Mouse (Mus musculus): ENCODE measurements around the gene Mtmr4. TPM values are rescaled to one million over a fixed set of nuclear protein-coding genes. Genes with fewer than 3 reads are reported as not detected.
A peak's percentile ranks its signal among the peaks of the same experiment; 100 is the strongest.

Gene Mtmr4
- polyA plus RNA-seq (2011; ENCODE audit: insufficient read depth, insufficient read length, low read depth, missing spikeins): 47.7 and 50.4 TPM in 2 replicates

DNA sequence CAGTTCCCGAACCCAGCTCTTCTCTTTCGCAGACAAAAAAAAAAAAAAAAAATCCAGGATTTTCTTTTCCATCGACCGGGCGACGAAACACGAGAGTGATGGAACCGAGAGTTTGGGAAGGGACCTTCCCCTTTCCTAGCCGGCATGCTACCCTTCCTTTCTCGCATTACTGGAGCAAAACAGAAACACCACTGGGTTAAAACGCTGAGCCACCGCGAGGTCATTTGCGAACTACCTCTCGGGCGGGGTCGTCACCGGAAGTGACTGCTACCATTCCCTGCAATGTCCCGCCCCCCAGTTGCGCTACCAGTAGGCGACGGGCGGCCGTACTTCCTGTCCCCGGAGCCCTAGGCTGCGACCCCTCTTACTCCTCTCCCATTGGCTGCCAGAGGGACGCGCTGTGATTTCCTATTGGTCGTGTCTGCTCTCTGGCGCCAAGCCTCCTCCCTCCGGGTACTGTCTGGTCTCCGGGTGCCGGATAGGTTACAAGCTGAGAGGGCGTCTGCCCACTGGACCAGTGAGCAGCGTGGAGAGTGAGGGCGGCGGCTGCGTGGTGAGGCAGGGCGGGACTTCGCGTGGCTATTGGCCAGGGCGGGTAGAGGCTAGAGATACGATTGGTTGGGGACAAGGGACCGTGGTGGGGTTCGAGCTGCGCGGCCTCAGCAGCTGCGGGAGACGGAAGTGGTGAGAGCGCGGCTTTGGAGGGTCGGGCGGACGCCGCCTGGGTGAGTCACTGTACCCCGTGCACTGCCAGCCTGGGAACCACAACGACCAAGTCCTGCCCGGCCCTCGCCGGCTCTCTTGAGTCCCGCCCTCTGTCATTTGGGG lies at the start of gene Mtmr4:
Gene Mtmr4 (plus strand): TSS at position 637 of the 828 bp plus-strand sequence.
- Histone ChIP-seq H3K27ac (ENCODE audit: insufficient read depth, low read length) (peak within 1 kb of the TSS; percentile 52), H3K9me3 (replicated peaks; ENCODE audit: control insufficient read depth, insufficient read depth, low read length, poor library complexity, severe bottlenecking) (no peaks in the 10 kb centered on the region), H3K36me3 (ENCODE audit: control insufficient read depth, insufficient read depth, low read length, poor library complexity, severe bottlenecking) (no peaks in the 10 kb centered on the region), H3K4me3 (ENCODE audit: low read depth, low read length) (peak within 1 kb of the TSS; percentile 94), H3K27me3 (ENCODE audit: control insufficient read depth, insufficient read depth, low read length, poor library complexity, severe bottlenecking) (no peaks in the 10 kb centered on the region), H3K9ac (ENCODE audit: low read depth, poor library complexity, severe bottlenecking) (peak within 1 kb of the TSS; percentile 97), H3K4me1 (ENCODE audit: control insufficient read depth, insufficient read depth, low read length) (no peaks in the 10 kb centered on the region)
- TF ChIP-seq CTCF (IDR thresholded peaks at IDR 0.05; ENCODE audit: low read depth, low read length): no peak
- peak; percentile 92 for TF ChIP-seq POLR2A (IDR thresholded peaks at IDR 0.05; ENCODE audit: insufficient read depth, low read length)

DNA sequence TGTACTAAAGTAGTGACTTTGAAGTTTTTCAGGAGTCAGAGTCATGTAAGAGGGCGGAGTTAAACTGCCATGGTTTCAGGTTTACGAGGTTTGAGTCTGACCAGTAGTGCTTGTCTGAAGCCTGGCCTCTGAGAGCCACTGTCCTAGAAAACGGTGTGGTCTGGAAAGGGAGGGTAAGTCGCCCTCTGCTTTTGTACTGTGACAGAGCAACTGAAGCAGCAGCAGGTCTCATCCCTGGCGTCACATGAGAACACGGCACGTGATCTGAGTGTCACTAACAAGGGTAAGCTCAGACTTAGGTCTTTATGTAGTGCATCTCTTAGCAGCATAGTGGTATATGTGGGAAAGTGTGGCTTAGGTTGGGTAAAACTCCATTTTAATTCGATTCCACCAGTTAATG lies 49.7 kb upstream of the Mtmr4 start:
- no peak overlapping the region for H3K4me3 ChIP-seq (ENCODE audit: low read depth, low read length)
- no peak overlapping the region for H3K9ac ChIP-seq (ENCODE audit: low read depth, poor library complexity, severe bottlenecking)
- no peak overlapping the region for H3K27ac ChIP-seq (ENCODE audit: insufficient read depth, low read length)
- TF ChIP-seq POLR2A (IDR thresholded peaks at IDR 0.05; ENCODE audit: insufficient read depth, low read length): no peak
- no peak for TF ChIP-seq EP300 (IDR thresholded peaks at IDR 0.05; ENCODE audit: insufficient read depth, low read depth, low read length)
- TF ChIP-seq CTCF (IDR thresholded peaks at IDR 0.05; ENCODE audit: low read depth, low read length): no peak
- H3K27me3 ChIP-seq (ENCODE audit: control insufficient read depth, insufficient read depth, low read length, poor library complexity, severe bottlenecking): no peaks in the 10 kb centered on the region
- H3K4me1 ChIP-seq (ENCODE audit: control insufficient read depth, insufficient read depth, low read length): no peaks in the 10 kb centered on the region
- H3K36me3 ChIP-seq (ENCODE audit: control insufficient read depth, insufficient read depth, low read length, poor library complexity, severe bottlenecking): no peaks in the 10 kb centered on the region; the same call in 1 of the 2 replicates
- H3K9me3 ChIP-seq (replicated peaks; ENCODE audit: control insufficient read depth, insufficient read depth, low read length, poor library complexity, severe bottlenecking): no peaks in the 10 kb centered on the region

DNA sequence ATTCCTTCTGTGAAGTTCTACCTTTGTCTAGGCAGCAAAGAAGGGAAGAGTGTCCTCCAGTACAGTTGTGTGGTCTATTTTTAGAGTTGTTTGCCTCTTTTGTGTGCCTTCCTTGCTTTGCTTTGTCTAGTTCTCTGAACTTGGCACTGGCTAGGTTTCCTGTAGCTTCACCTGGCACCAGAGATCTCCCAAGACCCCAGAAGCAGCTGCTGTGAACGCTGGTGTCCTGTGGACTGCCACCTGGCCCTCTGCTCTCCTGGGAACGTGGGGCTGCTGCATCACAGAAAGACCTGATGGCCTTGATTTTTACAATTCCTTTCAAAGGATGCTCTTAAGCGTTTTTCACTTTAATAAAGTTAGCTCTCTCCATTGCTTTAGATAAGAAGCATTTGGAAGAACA lies 49.1 kb upstream of the Mtmr4 start:
- TF ChIP-seq CTCF (IDR thresholded peaks at IDR 0.05; ENCODE audit: low read depth, low read length): no peak
- TF ChIP-seq POLR2A (IDR thresholded peaks at IDR 0.05; ENCODE audit: insufficient read depth, low read length): no peak
- TF ChIP-seq EP300 (IDR thresholded peaks at IDR 0.05; ENCODE audit: insufficient read depth, low read depth, low read length): no peak
- no peak overlapping the region for H3K4me3 ChIP-seq (ENCODE audit: low read depth, low read length)

DNA sequence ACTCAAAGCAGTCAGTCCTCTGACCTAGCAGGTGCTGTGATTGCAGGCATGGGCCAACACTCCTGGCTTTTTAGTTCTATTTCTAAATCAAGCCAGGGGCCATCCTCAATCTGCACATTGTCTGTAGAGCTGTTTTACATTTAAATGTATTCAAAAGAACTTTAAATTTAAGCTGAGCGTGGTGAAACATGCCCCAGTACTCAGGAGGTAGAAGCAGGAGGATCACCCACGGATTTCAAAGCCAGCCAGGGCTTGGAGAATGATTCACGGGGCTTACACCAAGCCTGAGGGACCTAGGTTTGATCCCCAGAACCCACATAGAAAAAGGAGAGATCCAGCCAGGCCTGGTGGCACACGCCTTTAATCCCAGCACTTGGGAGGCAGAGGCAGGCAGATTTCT lies 38.6 kb upstream of the Mtmr4 start:
- Histone ChIP-seq H3K9me3 (replicated peaks; ENCODE audit: control insufficient read depth, insufficient read depth, low read length, poor library complexity, severe bottlenecking) (no peaks in the 10 kb centered on the region), H3K27ac (ENCODE audit: insufficient read depth, low read length) (no peak overlapping the region), H3K36me3 (ENCODE audit: control insufficient read depth, insufficient read depth, low read length, poor library complexity, severe bottlenecking) (0 out of 2 replicates have a peak, but pooled peaks cover 2% of the 10 kb centered on the region), H3K9ac (ENCODE audit: low read depth, poor library complexity, severe bottlenecking) (no peak overlapping the region), H3K27me3 (ENCODE audit: control insufficient read depth, insufficient read depth, low read length, poor library complexity, severe bottlenecking) (no peaks in the 10 kb centered on the region), H3K4me3 (ENCODE audit: low read depth, low read length) (no peak overlapping the region), H3K4me1 (ENCODE audit: control insufficient read depth, insufficient read depth, low read length) (no peaks in the 10 kb centered on the region)
- TF ChIP-seq CTCF (IDR thresholded peaks at IDR 0.05; ENCODE audit: low read depth, low read length) (no peak), POLR2A (IDR thresholded peaks at IDR 0.05; ENCODE audit: insufficient read depth, low read length) (no peak), EP300 (IDR thresholded peaks at IDR 0.05; ENCODE audit: insufficient read depth, low read depth, low read length) (no peak)

More for the DNA sequence above, 49.1 kb upstream of the Mtmr4 start:
- H3K27me3 ChIP-seq (ENCODE audit: control insufficient read depth, insufficient read depth, low read length, poor library complexity, severe bottlenecking): no peaks in the 10 kb centered on the region
- H3K9ac ChIP-seq (ENCODE audit: low read depth, poor library complexity, severe bottlenecking): no peak overlapping the region
- H3K36me3 ChIP-seq (ENCODE audit: control insufficient read depth, insufficient read depth, low read length, poor library complexity, severe bottlenecking): no peaks in the 10 kb centered on the region; the same call in 1 of the 2 replicates
- H3K4me1 ChIP-seq (ENCODE audit: control insufficient read depth, insufficient read depth, low read length): no peaks in the 10 kb centered on the region
- no peaks in the 10 kb centered on the region for H3K9me3 ChIP-seq (replicated peaks; ENCODE audit: control insufficient read depth, insufficient read depth, low read length, poor library complexity, severe bottlenecking)
- H3K27ac ChIP-seq (ENCODE audit: insufficient read depth, low read length): no peak overlapping the region

DNA sequence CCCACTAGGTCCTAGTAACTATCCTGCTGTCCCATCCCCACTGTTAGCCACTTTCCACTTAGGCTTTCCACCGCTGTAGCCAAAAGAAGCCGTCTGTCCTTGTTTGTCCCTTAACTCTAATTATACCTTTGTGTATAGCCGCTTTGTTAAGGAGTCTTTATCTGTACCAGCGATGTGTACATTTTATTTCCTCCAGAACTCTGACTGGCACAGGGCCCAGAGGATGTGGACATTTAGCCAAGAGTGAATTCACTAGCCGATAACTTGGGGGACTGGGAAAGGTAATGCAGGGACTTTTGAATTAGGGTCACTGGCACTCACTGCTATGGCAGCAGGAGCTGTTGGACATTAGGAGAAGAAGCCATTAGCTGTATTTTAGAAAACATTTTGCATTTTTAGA lies 37.6 kb upstream of the Mtmr4 start:
- H3K9me3 ChIP-seq (replicated peaks; ENCODE audit: control insufficient read depth, insufficient read depth, low read length, poor library complexity, severe bottlenecking): no peaks in the 10 kb centered on the region
- H3K36me3 ChIP-seq (ENCODE audit: control insufficient read depth, insufficient read depth, low read length, poor library complexity, severe bottlenecking): 0 out of 2 replicates have a peak, but pooled peaks cover 2% of the 10 kb centered on the region
- no peak overlapping the region for H3K27ac ChIP-seq (ENCODE audit: insufficient read depth, low read length)
- no peaks in the 10 kb centered on the region for H3K27me3 ChIP-seq (ENCODE audit: control insufficient read depth, insufficient read depth, low read length, poor library complexity, severe bottlenecking)
- no peak overlapping the region for H3K9ac ChIP-seq (ENCODE audit: low read depth, poor library complexity, severe bottlenecking)
- TF ChIP-seq POLR2A (IDR thresholded peaks at IDR 0.05; ENCODE audit: insufficient read depth, low read length): no peak
- TF ChIP-seq EP300 (IDR thresholded peaks at IDR 0.05; ENCODE audit: insufficient read depth, low read depth, low read length): no peak
- no peak for TF ChIP-seq CTCF (IDR thresholded peaks at IDR 0.05; ENCODE audit: low read depth, low read length)
- H3K4me1 ChIP-seq (ENCODE audit: control insufficient read depth, insufficient read depth, low read length): no peaks in the 10 kb centered on the region
- H3K4me3 ChIP-seq (ENCODE audit: low read depth, low read length): no peak overlapping the region

DNA sequence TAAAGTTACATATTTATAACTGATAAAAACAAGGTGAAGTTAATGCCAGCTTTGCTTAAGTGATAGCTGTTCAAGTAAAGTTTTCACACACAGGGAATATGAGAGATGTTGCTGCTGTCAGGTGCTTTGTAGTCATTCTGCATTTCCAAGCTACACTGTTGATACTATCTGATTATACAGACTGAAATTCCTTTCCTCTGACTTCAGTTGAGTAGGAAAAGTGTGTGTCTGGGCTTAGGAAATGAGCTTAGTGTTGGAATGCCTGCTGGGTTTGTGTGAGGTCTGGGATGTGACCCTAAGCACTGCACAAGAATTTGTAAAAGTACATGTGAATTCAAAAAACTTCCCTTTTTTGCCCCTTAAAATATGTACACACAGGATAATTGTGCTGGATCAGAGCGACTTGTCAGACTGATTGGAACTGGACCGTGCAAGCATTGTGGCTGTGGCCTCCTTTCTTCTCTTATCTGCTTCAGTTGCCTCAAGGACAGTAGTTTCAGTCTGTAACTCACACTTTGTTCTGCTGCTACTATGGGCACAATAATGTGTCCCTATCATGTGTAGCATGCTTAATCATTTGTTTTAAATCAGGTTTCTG lies 36.8 kb upstream of the Mtmr4 start:
- Histone ChIP-seq H3K27ac (ENCODE audit: insufficient read depth, low read length) (no peak overlapping the region), H3K4me1 (ENCODE audit: control insufficient read depth, insufficient read depth, low read length) (no peaks in the 10 kb centered on the region), H3K4me3 (ENCODE audit: low read depth, low read length) (no peak overlapping the region), H3K27me3 (ENCODE audit: control insufficient read depth, insufficient read depth, low read length, poor library complexity, severe bottlenecking) (no peaks in the 10 kb centered on the region), H3K9ac (ENCODE audit: low read depth, poor library complexity, severe bottlenecking) (no peak overlapping the region), H3K9me3 (replicated peaks; ENCODE audit: control insufficient read depth, insufficient read depth, low read length, poor library complexity, severe bottlenecking) (no peaks in the 10 kb centered on the region), H3K36me3 (ENCODE audit: control insufficient read depth, insufficient read depth, low read length, poor library complexity, severe bottlenecking) (0 out of 2 replicates have a peak, but pooled peaks cover 2% of the 10 kb centered on the region)
- TF ChIP-seq POLR2A (IDR thresholded peaks at IDR 0.05; ENCODE audit: insufficient read depth, low read length): no peak
- TF ChIP-seq CTCF (IDR thresholded peaks at IDR 0.05; ENCODE audit: low read depth, low read length): no peak
- no peak for TF ChIP-seq EP300 (IDR thresholded peaks at IDR 0.05; ENCODE audit: insufficient read depth, low read depth, low read length)

Data from ES-Bruce4 (cell line).